Mouse (Mus musculus): ENCODE measurements at regions not wholly inside any gene's neighbourhood (a gene's known extent, or its start where the extent isn't known, plus 50 kb on each side); places are given as distances from the start of the nearest gene placed in this dataset.

GRCm38 (mm10) chr1:4671237-4672019 lies 136.3 kb upstream of the Gm37988 start:
- TF ChIP-seq CTCF (IDR thresholded peaks at IDR 0.05; ENCODE audit: low read depth): no peak
- TF ChIP-seq EP300 (IDR thresholded peaks at IDR 0.05; ENCODE audit: low read depth): no peak
